Mouse (Mus musculus): ENCODE results near the gene Gm9125. TPM values are rescaled to one million over a fixed set of nuclear protein-coding genes. Genes with fewer than 3 reads are reported as not detected.
"Not testable (repeated sequence)": the region's sequence is repeated elsewhere in the genome, so short reads cannot be mapped to it uniquely, and the experiment has no call there.

The Gm9125 gene
- polyA plus RNA-seq (2015; fragmentation: Nextera tagmentation; extraction: Ambion mirVana): not detected in 2 replicates

- not testable (repeated sequence) for H3K36me3 ChIP-seq; H3K4me1 ChIP-seq (replicated peaks); ATAC-seq (replicated peaks; ENCODE audit: insufficient number of reproducible peaks, insufficient read depth, low FRiP score, low read depth); H3K4me3 ChIP-seq; H3K4me2 ChIP-seq; H3K9me3 ChIP-seq (replicated peaks); H3K9ac ChIP-seq; H3K27me3 ChIP-seq; H3K27ac ChIP-seq
- 81% methylated on average over 2 of the region's 3 CpGs for WGBS
These were observed at the start of gene Gm9125 for GRCm38 (mm10) chr3:94054785-94055184. Gm9125 (minus strand) TSS chr3:94054885.

GRCm38 (mm10) chr3:94072544-94072943, 17.9 kb upstream of the Gm9125 start, which contains the start of gene Gm10697:
Gm10697 (minus strand) TSS chr3:94072644.
- 64% methylated on average over 1 of the region's 3 CpGs for WGBS
- not testable (repeated sequence) for H3K4me1 ChIP-seq (replicated peaks); H3K9me3 ChIP-seq (replicated peaks); H3K27ac ChIP-seq; H3K27me3 ChIP-seq; H3K9ac ChIP-seq; H3K4me2 ChIP-seq; H3K36me3 ChIP-seq; H3K4me3 ChIP-seq; ATAC-seq (replicated peaks; ENCODE audit: insufficient number of reproducible peaks, insufficient read depth, low FRiP score, low read depth)

GRCm38 (mm10) chr3:94049566-94050121, 5.0 kb downstream of the Gm9125 start:
- H3K4me3 ChIP-seq; H3K4me2 ChIP-seq; H3K4me1 ChIP-seq (replicated peaks); H3K27ac ChIP-seq; ATAC-seq (replicated peaks; ENCODE audit: insufficient number of reproducible peaks, insufficient read depth, low FRiP score, low read depth); H3K9ac ChIP-seq; H3K27me3 ChIP-seq; H3K9me3 ChIP-seq (replicated peaks); H3K36me3 ChIP-seq: not testable (repeated sequence)
- WGBS: no CpG with 5 or more reads among the region's 5 CpGs

GRCm38 (mm10) chr3:94038241-94038640, 16.4 kb downstream of the Gm9125 start:
- not testable (repeated sequence) for H3K36me3 ChIP-seq; H3K4me3 ChIP-seq; H3K27ac ChIP-seq; H3K9ac ChIP-seq; H3K4me2 ChIP-seq; H3K4me1 ChIP-seq (replicated peaks); ATAC-seq (replicated peaks; ENCODE audit: insufficient number of reproducible peaks, insufficient read depth, low FRiP score, low read depth); H3K9me3 ChIP-seq (replicated peaks); H3K27me3 ChIP-seq
- 78% methylated on average over 1 of the region's 1 CpGs for WGBS

GRCm38 (mm10) chr3:94034400-94034799, 20.3 kb downstream of the Gm9125 start:
- not testable (repeated sequence) for H3K9ac ChIP-seq; H3K36me3 ChIP-seq; ATAC-seq (replicated peaks; ENCODE audit: insufficient number of reproducible peaks, insufficient read depth, low FRiP score, low read depth); H3K27me3 ChIP-seq; H3K4me2 ChIP-seq; H3K9me3 ChIP-seq (replicated peaks); H3K4me3 ChIP-seq; H3K27ac ChIP-seq; H3K4me1 ChIP-seq (replicated peaks)
- 83% methylated on average over 17 of the region's 18 CpGs for WGBS

Other genes starting within 250 kb of the Gm9125 start
- not detected in 2 replicates for gene Tdpoz3, start 228.9 kb downstream of the Gm9125 start, polyA plus RNA-seq (2015; fragmentation: Nextera tagmentation; extraction: Ambion mirVana)
- gene Gm9117, start 111.3 kb downstream of the Gm9125 start, polyA plus RNA-seq (2015; fragmentation: Nextera tagmentation; extraction: Ambion mirVana): not detected in 2 replicates
- gene Tdpoz5, start 93.6 kb downstream of the Gm9125 start, polyA plus RNA-seq (2015; fragmentation: Nextera tagmentation; extraction: Ambion mirVana): not detected in 2 replicates
- gene Gm10697, start 17.8 kb upstream of the Gm9125 start, polyA plus RNA-seq (2015; fragmentation: Nextera tagmentation; extraction: Ambion mirVana): not detected in 2 replicates
- gene Gm10696, start 123.3 kb upstream of the Gm9125 start, polyA plus RNA-seq (2015; fragmentation: Nextera tagmentation; extraction: Ambion mirVana): not detected in 2 replicates
- not detected in 2 replicates for gene Gm5286, start 141.8 kb upstream of the Gm9125 start, polyA plus RNA-seq (2015; fragmentation: Nextera tagmentation; extraction: Ambion mirVana)
- gene Gm4778, start 209.2 kb upstream of the Gm9125 start, polyA plus RNA-seq (2015; fragmentation: Nextera tagmentation; extraction: Ambion mirVana): not detected in 2 replicates

Measured in heart, embryonic 15.5 days (tissue).